Mouse (Mus musculus): ENCODE data around the gene Hspb6. TPM values are rescaled to one million over a fixed set of nuclear protein-coding genes. Genes with fewer than 3 reads are reported as not detected.

The Hspb6 gene
- polyA plus RNA-seq, 1 experiment from 2014 or later: 5.5 TPM

GRCm38 (mm10) chr7:30544327-30544726 is 7.7 kb upstream of the Hspb6 start:
- ATAC-seq (replicated peaks; ENCODE audit: low FRiP score) (no peak), DNase-seq (ENCODE audit: low spot score) (no peak)
- 95% methylated on average over 2 of the region's 2 CpGs for WGBS
- no peaks in the 10 kb centered on the region for H3K9me3 ChIP-seq (ENCODE audit: control insufficient read depth, low read length)
- no peak overlapping the region for H3K9ac ChIP-seq (ENCODE audit: low read length)
- no peaks in the 10 kb centered on the region for H3K4me1 ChIP-seq (replicated peaks; ENCODE audit: control insufficient read depth, insufficient read depth, low read length)
- no peak overlapping the region for H3K4me2 ChIP-seq (ENCODE audit: low read depth, low read length, severe bottlenecking)
- no peaks in the 10 kb centered on the region; the same call in 1 of the 2 replicates for H3K36me3 ChIP-seq (ENCODE audit: control insufficient read depth, insufficient read depth, low read length)
- H3K4me3 ChIP-seq (ENCODE audit: low read depth, low read length): no peak overlapping the region
- H3K27ac ChIP-seq (ENCODE audit: low read depth, low read length): no peak overlapping the region
- no peaks in the 10 kb centered on the region for H3K27me3 ChIP-seq (ENCODE audit: control insufficient read depth, insufficient read depth, low read length)

- Histone ChIP-seq H3K4me2 (ENCODE audit: low read depth, low read length, severe bottlenecking) (no peak overlapping the region), H3K9ac (ENCODE audit: low read length) (no peak overlapping the region), H3K27me3 (ENCODE audit: control insufficient read depth, insufficient read depth, low read length) (no peaks in the 10 kb centered on the region), H3K27ac (ENCODE audit: low read depth, low read length) (no peak overlapping the region), H3K36me3 (ENCODE audit: control insufficient read depth, insufficient read depth, low read length) (no peaks in the 10 kb centered on the region; the same call in 1 of the 2 replicates), H3K4me1 (replicated peaks; ENCODE audit: control insufficient read depth, insufficient read depth, low read length) (peaks cover 4% of the 10 kb centered on the region; the same call in 1 of the 2 replicates), H3K9me3 (ENCODE audit: control insufficient read depth, low read length) (no peaks in the 10 kb centered on the region), H3K4me3 (ENCODE audit: low read depth, low read length) (no peak overlapping the region)
- ATAC-seq (replicated peaks; ENCODE audit: low FRiP score) (no peak), DNase-seq (ENCODE audit: low spot score) (no peak)
- WGBS: 72% methylated on average over 2 of the region's 2 CpGs
Measured at GRCm38 (mm10) chr7:30549880-30550279, 2.1 kb upstream of the Hspb6 start.

- 95% methylated on average over 1 of the region's 1 CpGs for WGBS
- H3K9me3 ChIP-seq (ENCODE audit: control insufficient read depth, low read length): no peaks in the 10 kb centered on the region
- peaks cover under 1% of the 10 kb centered on the region; the same call in 1 of the 2 replicates for H3K36me3 ChIP-seq (ENCODE audit: control insufficient read depth, insufficient read depth, low read length)
- H3K9ac ChIP-seq (ENCODE audit: low read length): no peak overlapping the region
- H3K4me2 ChIP-seq (ENCODE audit: low read depth, low read length, severe bottlenecking): no peak overlapping the region
- no peak overlapping the region for H3K4me3 ChIP-seq (ENCODE audit: low read depth, low read length)
- DNase-seq (ENCODE audit: low spot score): no peak
- no peak for ATAC-seq (replicated peaks; ENCODE audit: low FRiP score)
- peaks cover 4% of the 10 kb centered on the region; the same call in 1 of the 2 replicates for H3K4me1 ChIP-seq (replicated peaks; ENCODE audit: control insufficient read depth, insufficient read depth, low read length)
- H3K27me3 ChIP-seq (ENCODE audit: control insufficient read depth, insufficient read depth, low read length): no peaks in the 10 kb centered on the region
- H3K27ac ChIP-seq (ENCODE audit: low read depth, low read length): no peak overlapping the region
Measured at GRCm38 (mm10) chr7:30550603-30551002, 1.4 kb upstream of the Hspb6 start.

- WGBS: 4% methylated on average over 10 of the region's 10 CpGs
- Histone ChIP-seq H3K36me3 (ENCODE audit: control insufficient read depth, insufficient read depth, low read length) (peaks cover 3% of the 10 kb centered on the region; the same call in 1 of the 2 replicates), H3K9ac (ENCODE audit: low read length) (peak overlapping the region; percentile 67), H3K4me2 (ENCODE audit: low read depth, low read length, severe bottlenecking) (peak overlapping the region; percentile 91; the same call in 1 of the 2 replicates), H3K9me3 (ENCODE audit: control insufficient read depth, low read length) (no peaks in the 10 kb centered on the region), H3K4me1 (replicated peaks; ENCODE audit: control insufficient read depth, insufficient read depth, low read length) (peaks cover 4% of the 10 kb centered on the region; the same call in 1 of the 2 replicates), H3K27me3 (ENCODE audit: control insufficient read depth, insufficient read depth, low read length) (no peaks in the 10 kb centered on the region), H3K4me3 (ENCODE audit: low read depth, low read length) (peak overlapping the region; percentile 44), H3K27ac (ENCODE audit: low read depth, low read length) (peak overlapping the region; percentile 83)
- ATAC-seq (replicated peaks; ENCODE audit: low FRiP score): peak; percentile 68
- no peak for DNase-seq (ENCODE audit: low spot score)
Measured at GRCm38 (mm10) chr7:30551445-30552101, 405 bp upstream of the Hspb6 start.

GRCm38 (mm10) chr7:30553021-30553589 is 1.1 kb downstream of the Hspb6 start:
- DNase-seq (ENCODE audit: low spot score): peak; percentile 61
- WGBS: 11% methylated on average over 23 of the region's 23 CpGs
- Histone ChIP-seq H3K27ac (ENCODE audit: low read depth, low read length) (no peak overlapping the region), H3K4me3 (ENCODE audit: low read depth, low read length) (peak overlapping the region; percentile 44), H3K9me3 (ENCODE audit: control insufficient read depth, low read length) (no peaks in the 10 kb centered on the region), H3K36me3 (ENCODE audit: control insufficient read depth, insufficient read depth, low read length) (peaks cover 3% of the 10 kb centered on the region; the same call in 1 of the 2 replicates), H3K4me2 (ENCODE audit: low read depth, low read length, severe bottlenecking) (peak overlapping the region; percentile 91), H3K27me3 (ENCODE audit: control insufficient read depth, insufficient read depth, low read length) (no peaks in the 10 kb centered on the region), H3K9ac (ENCODE audit: low read length) (peak overlapping the region; percentile 69), H3K4me1 (replicated peaks; ENCODE audit: control insufficient read depth, insufficient read depth, low read length) (peaks cover 4% of the 10 kb centered on the region; the same call in 1 of the 2 replicates)
- ATAC-seq (replicated peaks; ENCODE audit: low FRiP score): no peak

- peak overlapping the region; percentile 1; the same call in 1 of the 2 replicates for H3K4me3 ChIP-seq (ENCODE audit: low read depth, low read length)
- WGBS: 85% methylated on average over 22 of the region's 22 CpGs
- H3K4me1 ChIP-seq (replicated peaks; ENCODE audit: control insufficient read depth, insufficient read depth, low read length): peaks cover 4% of the 10 kb centered on the region; the same call in 1 of the 2 replicates
- peaks cover 3% of the 10 kb centered on the region; the same call in 1 of the 2 replicates for H3K36me3 ChIP-seq (ENCODE audit: control insufficient read depth, insufficient read depth, low read length)
- DNase-seq (ENCODE audit: low spot score) (no peak), ATAC-seq (replicated peaks; ENCODE audit: low FRiP score) (no peak)
- H3K9me3 ChIP-seq (ENCODE audit: control insufficient read depth, low read length): no peaks in the 10 kb centered on the region
- no peak overlapping the region for H3K27ac ChIP-seq (ENCODE audit: low read depth, low read length)
- H3K27me3 ChIP-seq (ENCODE audit: control insufficient read depth, insufficient read depth, low read length): no peaks in the 10 kb centered on the region
- peak overlapping the region; percentile 69; the same call in 1 of the 2 replicates for H3K9ac ChIP-seq (ENCODE audit: low read length)
- peak overlapping the region; percentile 91 for H3K4me2 ChIP-seq (ENCODE audit: low read depth, low read length, severe bottlenecking)
Measured at GRCm38 (mm10) chr7:30553810-30554584, 2.0 kb downstream of the Hspb6 start.

- no peak overlapping the region for H3K27ac ChIP-seq (ENCODE audit: low read depth, low read length)
- DNase-seq (ENCODE audit: low spot score): no peak
- H3K27me3 ChIP-seq (ENCODE audit: control insufficient read depth, insufficient read depth, low read length): no peaks in the 10 kb centered on the region
- ATAC-seq (replicated peaks; ENCODE audit: low FRiP score): no peak
- H3K9ac ChIP-seq (ENCODE audit: low read length): no peak overlapping the region
- no peak overlapping the region for H3K4me3 ChIP-seq (ENCODE audit: low read depth, low read length)
- H3K4me1 ChIP-seq (replicated peaks; ENCODE audit: control insufficient read depth, insufficient read depth, low read length): peaks cover 5% of the 10 kb centered on the region; the same call in 1 of the 2 replicates
- 95% methylated on average over 18 of the region's 18 CpGs for WGBS
- H3K9me3 ChIP-seq (ENCODE audit: control insufficient read depth, low read length): no peaks in the 10 kb centered on the region
- H3K36me3 ChIP-seq (ENCODE audit: control insufficient read depth, insufficient read depth, low read length): peaks cover 3% of the 10 kb centered on the region; the same call in 1 of the 2 replicates
- H3K4me2 ChIP-seq (ENCODE audit: low read depth, low read length, severe bottlenecking): no peak overlapping the region
Measured at GRCm38 (mm10) chr7:30556894-30557536, 5.0 kb downstream of the Hspb6 start.

Data from forebrain, embryonic 11.5 days (tissue).